Mouse (Mus musculus) kidney, adult 2 months (tissue): ENCODE results near the gene Trem3.

Source experiments
- CTCF ChIP-seq: fragments of 200-500 bp; conservative IDR thresholded peaks from 2 replicates; pipeline ENCODE4 v1.5.1; 2011; ENCODE audit warnings: low read depth, mild to moderate bottlenecking, control low read depth, low read length, moderate library complexity, mixed read lengths; ENCODE audit not compliant: insufficient read depth, insufficient read length
- POLR2A ChIP-seq: fragments of 200-500 bp; IDR thresholded peaks from one replicate; pipeline ENCODE4 v1.6.1; 2011; ENCODE audit warnings: low read depth, low read length, control low read depth

GRCm38 (mm10) chr17:48275736-48276135 lies 28.2 kb downstream of the Trem3 start:
- no peak for TF ChIP-seq POLR2A
- no peak for TF ChIP-seq CTCF
